Mouse (Mus musculus): ENCODE measurements around the gene Ppp1r1b. TPM values are rescaled to one million over a fixed set of nuclear protein-coding genes. Genes with fewer than 3 reads are reported as not detected.
A peak's percentile ranks its signal among the peaks of the same experiment; 100 is the strongest.

The Ppp1r1b gene
- polyA plus RNA-seq, 1 experiment from 2014 or later, result 0.53 TPM

GRCm38 (mm10) chr11:98389221-98389780 lies 41.1 kb downstream of the Ppp1r1b start:
- Histone ChIP-seq H3K4me3 (ENCODE audit: low read depth, low read length) (no peak overlapping the region), H3K4me1 (ENCODE audit: insufficient read depth) (peaks cover 15% of the 10 kb centered on the region; the same call in 1 of the 2 replicates), H3K36me3 (ENCODE audit: insufficient read depth) (no peaks in the 10 kb centered on the region), H3K9ac (no peak overlapping the region), H3K9me3 (ENCODE audit: low read depth, low read length) (no peaks in the 10 kb centered on the region), H3K27ac (ENCODE audit: low read depth) (no peak overlapping the region), H3K4me2 (no peak overlapping the region), H3K27me3 (ENCODE audit: insufficient read depth, low read length) (peaks cover 45% of the 10 kb centered on the region)
- DNase-seq, result peak; percentile 77
- WGBS, result 28% methylated on average over 9 of the region's 9 CpGs
- ATAC-seq (ENCODE audit: insufficient read depth), result no peak
- TF ChIP-seq CTCF (IDR thresholded peaks at IDR 0.05; ENCODE audit: low read depth), result peak; percentile 67

DNA sequence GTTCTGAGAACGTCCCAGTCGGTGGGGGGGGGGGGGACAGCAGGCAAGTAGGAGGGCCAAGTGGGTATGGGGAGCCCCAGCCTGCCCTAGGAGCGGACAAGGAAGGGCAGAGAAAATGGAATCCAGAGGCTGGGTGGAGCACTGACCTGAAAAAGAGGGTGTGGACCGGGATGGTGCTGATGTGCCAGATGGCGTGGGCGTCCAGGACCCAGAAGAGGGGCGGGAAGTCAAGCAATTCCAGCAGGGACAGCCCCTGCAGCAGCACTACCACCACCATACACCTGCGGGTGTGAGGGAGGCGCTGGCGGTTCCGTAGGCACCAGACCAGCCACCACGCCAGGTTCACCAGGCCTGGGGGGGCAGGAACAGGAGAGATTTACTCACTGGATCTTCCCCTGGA lies 41.9 kb downstream of the Ppp1r1b start:
- H3K4me3 ChIP-seq (ENCODE audit: low read depth, low read length), result no peak overlapping the region
- H3K4me1 ChIP-seq (ENCODE audit: insufficient read depth), result peaks cover 23% of the 10 kb centered on the region
- DNase-seq (no peak), ATAC-seq (ENCODE audit: insufficient read depth) (no peak)
- no peak overlapping the region for H3K27ac ChIP-seq (ENCODE audit: low read depth)
- WGBS, result 66% methylated on average over 12 of the region's 12 CpGs
- peaks cover 39% of the 10 kb centered on the region for H3K27me3 ChIP-seq (ENCODE audit: insufficient read depth, low read length)
- no peak overlapping the region for H3K9ac ChIP-seq
- H3K4me2 ChIP-seq, result no peak overlapping the region
- no peaks in the 10 kb centered on the region for H3K36me3 ChIP-seq (ENCODE audit: insufficient read depth)
- no peaks in the 10 kb centered on the region for H3K9me3 ChIP-seq (ENCODE audit: low read depth, low read length)
- no peak for TF ChIP-seq CTCF (IDR thresholded peaks at IDR 0.05; ENCODE audit: low read depth)

GRCm38 (mm10) chr11:98392034-98392433 lies 43.8 kb downstream of the Ppp1r1b start:
- H3K4me3 ChIP-seq (ENCODE audit: low read depth, low read length), result no peak overlapping the region
- H3K36me3 ChIP-seq (ENCODE audit: insufficient read depth), result no peaks in the 10 kb centered on the region
- no peak overlapping the region; the same call in 1 of the 2 replicates for H3K9ac ChIP-seq
- peak; percentile 32; the same call in 1 of the 2 replicates for ATAC-seq (ENCODE audit: insufficient read depth)
- no peaks in the 10 kb centered on the region for H3K9me3 ChIP-seq (ENCODE audit: low read depth, low read length)
- DNase-seq, result peak; percentile 51
- WGBS, result 16% methylated on average over 7 of the region's 8 CpGs
- no peak for TF ChIP-seq CTCF (IDR thresholded peaks at IDR 0.05; ENCODE audit: low read depth)
- H3K4me1 ChIP-seq (ENCODE audit: insufficient read depth), result peaks cover 24% of the 10 kb centered on the region
- H3K4me2 ChIP-seq, result no peak overlapping the region
- H3K27me3 ChIP-seq (ENCODE audit: insufficient read depth, low read length), result peaks cover 20% of the 10 kb centered on the region
- peak overlapping the region; percentile 69 for H3K27ac ChIP-seq (ENCODE audit: low read depth)

- H3K4me2 ChIP-seq, result 0 out of 2 replicates have a peak overlapping the region, but pooled peaks have one; percentile 23
- TF ChIP-seq CTCF (IDR thresholded peaks at IDR 0.05; ENCODE audit: low read depth), result no peak
- peak overlapping the region; percentile 8; the same call in 1 of the 2 replicates for H3K9ac ChIP-seq
- ATAC-seq (ENCODE audit: insufficient read depth) (no peak), DNase-seq (no peak)
- no peaks in the 10 kb centered on the region for H3K36me3 ChIP-seq (ENCODE audit: insufficient read depth)
- no peak overlapping the region for H3K4me3 ChIP-seq (ENCODE audit: low read depth, low read length)
- H3K27ac ChIP-seq (ENCODE audit: low read depth), result peak overlapping the region; percentile 69
- H3K9me3 ChIP-seq (ENCODE audit: low read depth, low read length), result no peaks in the 10 kb centered on the region
- peaks cover 24% of the 10 kb centered on the region for H3K4me1 ChIP-seq (ENCODE audit: insufficient read depth)
- WGBS, result 40% methylated on average over 4 of the region's 4 CpGs
- H3K27me3 ChIP-seq (ENCODE audit: insufficient read depth, low read length), result peaks cover 14% of the 10 kb centered on the region
Measured at GRCm38 (mm10) chr11:98392645-98393044, 44.4 kb downstream of the Ppp1r1b start.

GRCm38 (mm10) chr11:98393317-98393716 lies 45.1 kb downstream of the Ppp1r1b start:
- DNase-seq, result peak; percentile 73
- WGBS, result 43% methylated on average over 6 of the region's 6 CpGs
- peak; percentile 43; the same call in 1 of the 2 replicates for ATAC-seq (ENCODE audit: insufficient read depth)
- H3K27ac ChIP-seq (ENCODE audit: low read depth), result peak overlapping the region; percentile 69
- no peak overlapping the region for H3K9ac ChIP-seq
- no peaks in the 10 kb centered on the region for H3K9me3 ChIP-seq (ENCODE audit: low read depth, low read length)
- H3K4me2 ChIP-seq, result peak overlapping the region; percentile 23; the same call in 1 of the 2 replicates
- no peaks in the 10 kb centered on the region for H3K36me3 ChIP-seq (ENCODE audit: insufficient read depth)
- no peak for TF ChIP-seq CTCF (IDR thresholded peaks at IDR 0.05; ENCODE audit: low read depth)
- H3K27me3 ChIP-seq (ENCODE audit: insufficient read depth, low read length), result peaks cover 8% of the 10 kb centered on the region; the same call in 1 of the 2 replicates
- H3K4me3 ChIP-seq (ENCODE audit: low read depth, low read length), result no peak overlapping the region
- peaks cover 24% of the 10 kb centered on the region for H3K4me1 ChIP-seq (ENCODE audit: insufficient read depth)

DNA sequence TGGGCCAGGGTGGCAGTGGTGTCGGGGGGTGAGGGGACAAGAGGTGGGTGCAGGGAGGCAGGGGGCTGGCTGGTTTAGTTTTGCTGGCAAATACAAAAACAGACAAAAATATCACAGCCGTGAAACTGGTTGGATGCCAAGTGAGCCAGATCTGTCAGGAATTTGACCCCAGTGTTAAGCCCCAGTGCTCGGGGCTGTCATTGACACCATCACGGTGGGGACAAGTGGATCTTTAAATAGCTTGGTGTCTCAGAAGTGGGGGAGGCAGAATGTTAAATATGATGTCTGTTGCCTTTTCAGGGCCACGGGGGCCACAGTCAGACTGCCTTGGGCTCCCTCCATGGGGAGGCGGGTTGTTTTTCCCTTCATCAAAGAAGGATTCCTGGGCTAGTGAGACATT lies 46.1 kb downstream of the Ppp1r1b start:
- ATAC-seq (ENCODE audit: insufficient read depth), result no peak
- no peaks in the 10 kb centered on the region for H3K36me3 ChIP-seq (ENCODE audit: insufficient read depth)
- no peak overlapping the region for H3K9ac ChIP-seq
- no peak overlapping the region for H3K4me2 ChIP-seq
- H3K27ac ChIP-seq (ENCODE audit: low read depth), result peak overlapping the region; percentile 62; the same call in 1 of the 2 replicates
- no peak overlapping the region for H3K4me3 ChIP-seq (ENCODE audit: low read depth, low read length)
- 15% methylated on average over 6 of the region's 6 CpGs for WGBS
- TF ChIP-seq CTCF (IDR thresholded peaks at IDR 0.05; ENCODE audit: low read depth), result no peak
- DNase-seq, result no peak
- H3K9me3 ChIP-seq (ENCODE audit: low read depth, low read length), result no peaks in the 10 kb centered on the region
- H3K27me3 ChIP-seq (ENCODE audit: insufficient read depth, low read length), result peaks cover 8% of the 10 kb centered on the region; the same call in 1 of the 2 replicates
- peaks cover 24% of the 10 kb centered on the region for H3K4me1 ChIP-seq (ENCODE audit: insufficient read depth)

DNA sequence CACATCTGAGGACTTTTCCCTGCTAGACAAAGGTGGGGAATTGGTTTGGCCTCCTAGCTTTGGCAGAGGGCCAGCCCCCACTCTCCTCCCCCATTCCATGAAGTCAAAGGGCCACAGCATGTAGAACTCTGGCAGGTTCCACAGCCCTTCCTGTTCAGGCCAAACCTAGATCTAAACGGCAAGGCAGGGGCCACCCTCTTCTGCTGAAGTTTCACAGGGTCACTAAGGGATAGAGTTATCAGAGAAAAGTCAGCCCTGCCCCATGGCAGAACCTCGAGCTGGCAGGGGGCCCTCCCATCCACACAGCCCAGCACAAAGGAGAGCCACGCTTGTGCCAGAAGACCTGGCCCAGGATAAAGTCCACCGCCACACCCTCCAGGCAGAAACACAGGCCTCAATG lies 46.8 kb downstream of the Ppp1r1b start:
- TF ChIP-seq CTCF (IDR thresholded peaks at IDR 0.05; ENCODE audit: low read depth), result no peak
- H3K4me3 ChIP-seq (ENCODE audit: low read depth, low read length), result no peak overlapping the region
- peak overlapping the region; percentile 83 for H3K27ac ChIP-seq (ENCODE audit: low read depth)
- H3K4me2 ChIP-seq, result no peak overlapping the region
- WGBS, result 46% methylated on average over 4 of the region's 4 CpGs
- peaks cover 24% of the 10 kb centered on the region for H3K4me1 ChIP-seq (ENCODE audit: insufficient read depth)
- peaks cover 6% of the 10 kb centered on the region; the same call in 1 of the 2 replicates for H3K27me3 ChIP-seq (ENCODE audit: insufficient read depth, low read length)
- DNase-seq (no peak), ATAC-seq (ENCODE audit: insufficient read depth) (no peak)
- no peaks in the 10 kb centered on the region for H3K9me3 ChIP-seq (ENCODE audit: low read depth, low read length)
- H3K9ac ChIP-seq, result peak overlapping the region; percentile 20; the same call in 1 of the 2 replicates
- H3K36me3 ChIP-seq (ENCODE audit: insufficient read depth), result no peaks in the 10 kb centered on the region
